Mouse (Mus musculus) liver, embryonic 11.5 days (tissue): ENCODE measurements at regions not wholly inside any gene's neighbourhood (a gene's known extent, or its start where the extent isn't known, plus 50 kb on each side); places are given as distances from the start of the nearest gene placed in this dataset.

Experiments used
- ATAC-seq: fragments of 200-750 bp; cut with Nextera tagmentation; replicated peaks from 2 replicates; pipeline ENCODE4 v1.8.0; 2017; ENCODE audit warnings: moderate number of reproducible peaks, mild to moderate bottlenecking, moderate TSS enrichment, moderate library complexity; ENCODE audit not compliant: low FRiP score
- DNase-seq: peaks from one replicate; pipeline ENCODE4 v3.0.0-alpha.2; 2017; ENCODE audit warnings: low spot score
- H3K27ac ChIP-seq: fragments of 300-500 bp; sonication (generic); 2 replicates; pipeline ENCODE4 v1.5.1; 2014; ENCODE audit warnings: mild to moderate bottlenecking, low read depth, low read length, control low read depth
- H3K27me3 ChIP-seq: fragments of 300-500 bp; sonication (generic); replicated peaks from 2 replicates; pipeline ENCODE4 v1.6.1; 2014; ENCODE audit warnings: low read length, mixed read lengths; ENCODE audit not compliant: control insufficient read depth, insufficient read depth
- H3K36me3 ChIP-seq: fragments of 300-500 bp; sonication (generic); 2 replicates; pipeline ENCODE4 v1.6.1; 2014; ENCODE audit warnings: mild to moderate bottlenecking, low read length, moderate library complexity, mixed read lengths; ENCODE audit not compliant: control insufficient read depth, insufficient read depth
- H3K4me1 ChIP-seq: fragments of 300-500 bp; sonication (generic); replicated peaks from 2 replicates; pipeline ENCODE4 v1.6.1; 2014; ENCODE audit warnings: low read length, mixed read lengths; ENCODE audit not compliant: control insufficient read depth, insufficient read depth
- H3K4me2 ChIP-seq: fragments of 300-500 bp; sonication (generic); 2 replicates; pipeline ENCODE4 v1.6.1; 2014; ENCODE audit warnings: mild to moderate bottlenecking, control low read depth, moderate library complexity
- H3K4me3 ChIP-seq: fragments of 300-500 bp; sonication (generic); 2 replicates; pipeline ENCODE4 v1.5.1; 2014; ENCODE audit warnings: low read depth, low read length, control low read depth
- H3K9ac ChIP-seq: fragments of 300-500 bp; sonication (generic); 2 replicates; pipeline ENCODE4 v1.6.1; 2014; ENCODE audit warnings: low read depth, low read length, control low read depth
- H3K9me3 ChIP-seq: fragments of 300-500 bp; sonication (generic); 2 replicates; pipeline ENCODE4 v1.6.1; 2016; ENCODE audit warnings: low read length, inconsistent platforms, mixed read lengths; ENCODE audit not compliant: control insufficient read depth
- WGBS: fragments of 180-500 bp; shearing (Covaris S2); extraction: QIAGEN DNeasy Blood & Tissue Kit; methylation state at CpG from one replicate; pipeline ENCODE4 v1.1.7; 2014; 5-methylcytosine and 5-hydroxymethylcytosine counted together

GRCm38 (mm10) chr10:25857954-25858616, 220.0 kb upstream of the Gm9767 start:
- no peak overlapping the region for H3K4me3 ChIP-seq
- no peak for ATAC-seq
- no peaks in the 10 kb centered on the region for H3K27me3 ChIP-seq
- 70% methylated on average over 10 of the region's 10 CpGs for WGBS
- H3K36me3 ChIP-seq, result no peaks in the 10 kb centered on the region
- H3K4me2 ChIP-seq, result no peak overlapping the region
- H3K9ac ChIP-seq, result no peak overlapping the region
- no peaks in the 10 kb centered on the region for H3K9me3 ChIP-seq
- DNase-seq, result no peak
- H3K27ac ChIP-seq, result no peak overlapping the region
- H3K4me1 ChIP-seq, result no peaks in the 10 kb centered on the region

GRCm38 (mm10) chr10:25844348-25844747, 233.7 kb upstream of the Gm9767 start:
- Histone ChIP-seq H3K4me2 (no peak overlapping the region), H3K4me1 (no peaks in the 10 kb centered on the region), H3K9me3 (no peaks in the 10 kb centered on the region), H3K4me3 (no peak overlapping the region), H3K27ac (no peak overlapping the region), H3K9ac (no peak overlapping the region), H3K27me3 (no peaks in the 10 kb centered on the region), H3K36me3 (no peaks in the 10 kb centered on the region)
- ATAC-seq (no peak), DNase-seq (no peak)

GRCm38 (mm10) chr10:25829275-25829674, 248.8 kb upstream of the Gm9767 start:
- WGBS, result 83% methylated on average over 2 of the region's 2 CpGs

GRCm38 (mm10) chr10:25804223-25804622, 268.2 kb upstream of the Smlr1 start:
- Histone ChIP-seq H3K36me3 (no peaks in the 10 kb centered on the region), H3K9ac (no peak overlapping the region), H3K27me3 (no peaks in the 10 kb centered on the region), H3K27ac (no peak overlapping the region), H3K4me1 (no peaks in the 10 kb centered on the region), H3K9me3 (no peaks in the 10 kb centered on the region), H3K4me3 (no peak overlapping the region), H3K4me2 (no peak overlapping the region)
- WGBS, result 63% methylated on average over 3 of the region's 3 CpGs
- DNase-seq (no peak), ATAC-seq (no peak)

More at GRCm38 (mm10) chr10:25829275-25829674, 248.8 kb upstream of the Gm9767 start:
- Histone ChIP-seq H3K4me2 (no peak overlapping the region), H3K9ac (no peak overlapping the region), H3K27ac (no peak overlapping the region), H3K4me3 (no peak overlapping the region), H3K4me1 (no peaks in the 10 kb centered on the region), H3K36me3 (no peaks in the 10 kb centered on the region), H3K9me3 (no peaks in the 10 kb centered on the region), H3K27me3 (no peaks in the 10 kb centered on the region)
- ATAC-seq (no peak), DNase-seq (no peak)

GRCm38 (mm10) chr10:25801499-25801898, 265.4 kb upstream of the Smlr1 start:
- no peak overlapping the region for H3K4me2 ChIP-seq
- H3K4me1 ChIP-seq, result no peaks in the 10 kb centered on the region
- no peak overlapping the region for H3K9ac ChIP-seq
- no peaks in the 10 kb centered on the region for H3K27me3 ChIP-seq
- no peak for DNase-seq
- H3K27ac ChIP-seq, result no peak overlapping the region
- WGBS, result 73% methylated on average over 2 of the region's 2 CpGs
- ATAC-seq, result no peak
- no peak overlapping the region for H3K4me3 ChIP-seq
- H3K36me3 ChIP-seq, result no peaks in the 10 kb centered on the region
- no peaks in the 10 kb centered on the region for H3K9me3 ChIP-seq

- Histone ChIP-seq H3K27ac (no peak overlapping the region), H3K4me2 (no peak overlapping the region), H3K36me3 (no peaks in the 10 kb centered on the region), H3K4me1 (no peaks in the 10 kb centered on the region), H3K4me3 (no peak overlapping the region), H3K27me3 (no peaks in the 10 kb centered on the region), H3K9me3 (no peaks in the 10 kb centered on the region), H3K9ac (no peak overlapping the region)
- no peak for ATAC-seq
- DNase-seq, result no peak
- WGBS, result 94% methylated on average over 2 of the region's 2 CpGs
Measured at GRCm38 (mm10) chr10:25798881-25799280, 262.8 kb upstream of the Smlr1 start.

- 66% methylated on average over 3 of the region's 3 CpGs for WGBS
- Histone ChIP-seq H3K9ac (no peak overlapping the region), H3K27ac (no peak overlapping the region), H3K9me3 (no peaks in the 10 kb centered on the region), H3K4me2 (no peak overlapping the region), H3K36me3 (no peaks in the 10 kb centered on the region), H3K4me1 (no peaks in the 10 kb centered on the region), H3K4me3 (no peak overlapping the region), H3K27me3 (no peaks in the 10 kb centered on the region)
- DNase-seq, result no peak
- no peak for ATAC-seq
Measured at GRCm38 (mm10) chr10:25790363-25790821, 254.3 kb upstream of the Smlr1 start.

- Histone ChIP-seq H3K36me3 (no peaks in the 10 kb centered on the region), H3K9ac (no peak overlapping the region), H3K4me1 (no peaks in the 10 kb centered on the region), H3K4me2 (no peak overlapping the region), H3K9me3 (no peaks in the 10 kb centered on the region), H3K27me3 (no peaks in the 10 kb centered on the region), H3K4me3 (no peak overlapping the region), H3K27ac (no peak overlapping the region)
- ATAC-seq (no peak), DNase-seq (no peak)
- 71% methylated on average over 6 of the region's 6 CpGs for WGBS
Measured at GRCm38 (mm10) chr10:25788660-25789059, 252.6 kb upstream of the Smlr1 start.

- ATAC-seq (no peak), DNase-seq (no peak)
- no peaks in the 10 kb centered on the region for H3K9me3 ChIP-seq
- no peak overlapping the region for H3K4me2 ChIP-seq
- no peak overlapping the region for H3K27ac ChIP-seq
- no peaks in the 10 kb centered on the region for H3K36me3 ChIP-seq
- H3K4me3 ChIP-seq, result no peak overlapping the region
- no peaks in the 10 kb centered on the region for H3K27me3 ChIP-seq
- no peak overlapping the region for H3K9ac ChIP-seq
- H3K4me1 ChIP-seq, result no peaks in the 10 kb centered on the region
- WGBS, result 53% methylated on average over 4 of the region's 4 CpGs
Measured at GRCm38 (mm10) chr10:25788004-25788403, 251.9 kb upstream of the Smlr1 start.
